Mouse (Mus musculus) hematopoietic stem cell, adult 5-6 weeks (primary cell): ENCODE results near the gene Dnajc6. TPM values are rescaled to one million over a fixed set of nuclear protein-coding genes. Genes with fewer than 3 reads are reported as not detected.

ENCODE experiments used
- ATAC-seq, 2 experiments: fragments of 125-278 bp in 1 of 2; replicated peaks in 1 of 2; 2 replicates each; pipeline ENCODE4 v1.8.0; 2016 to 2017; ENCODE audit warnings: inconsistent platforms in 2 of 2, mild to moderate bottlenecking in 2 of 2, moderate number of reproducible peaks in 2 of 2, low read depth in 1 of 2, moderate TSS enrichment in 1 of 2; ENCODE audit not compliant: low FRiP score in 2 of 2, poor library complexity in 2 of 2, severe bottlenecking in 2 of 2, insufficient read depth in 1 of 2, low TSS enrichment in 1 of 2
- total RNA-seq: library from RNA; stranded (forward); fragments of 172-1452, 232-1000 nt; gene quantifications from 2 replicates; pipeline ENCODE4 v1.2.3, GENCODE M21; 2017

The Dnajc6 gene
- total RNA-seq, 1 experiment from 2014 or later = 42.5 TPM

GRCm38 (mm10) chr4:101647976-101648642 lies 151.7 kb downstream of the Dnajc6 start:
- ATAC-seq = no peak

GRCm38 (mm10) chr4:101648745-101649144 lies 152.3 kb downstream of the Dnajc6 start:
- ATAC-seq = no peak

DNA sequence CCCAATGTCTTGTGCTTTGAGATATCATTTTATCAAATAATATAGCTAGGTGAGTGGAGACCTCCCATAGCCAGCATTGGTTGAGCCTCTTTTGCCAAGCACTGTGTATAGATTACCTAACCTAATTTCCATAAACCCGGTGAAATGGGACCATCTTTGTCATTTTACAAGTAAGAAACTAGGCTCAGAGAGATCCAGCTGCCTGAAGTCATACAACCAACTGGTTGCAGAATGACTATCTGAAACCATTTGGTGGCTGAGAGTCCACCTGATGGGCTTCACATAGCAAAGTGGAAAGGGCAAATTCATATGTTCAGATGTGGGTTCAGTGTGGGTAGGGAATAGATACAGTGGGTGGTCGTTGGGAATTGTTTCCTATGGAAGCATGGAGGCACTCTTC lies 154.5 kb downstream of the Dnajc6 start:
- no peak for ATAC-seq

GRCm38 (mm10) chr4:101654256-101654655 lies 157.8 kb downstream of the Dnajc6 start:
- ATAC-seq = no peak

GRCm38 (mm10) chr4:101654788-101655414 lies 158.5 kb downstream of the Dnajc6 start:
- peak; percentile 43 to 44; a peak in 1 of 4 replicates for ATAC-seq

DNA sequence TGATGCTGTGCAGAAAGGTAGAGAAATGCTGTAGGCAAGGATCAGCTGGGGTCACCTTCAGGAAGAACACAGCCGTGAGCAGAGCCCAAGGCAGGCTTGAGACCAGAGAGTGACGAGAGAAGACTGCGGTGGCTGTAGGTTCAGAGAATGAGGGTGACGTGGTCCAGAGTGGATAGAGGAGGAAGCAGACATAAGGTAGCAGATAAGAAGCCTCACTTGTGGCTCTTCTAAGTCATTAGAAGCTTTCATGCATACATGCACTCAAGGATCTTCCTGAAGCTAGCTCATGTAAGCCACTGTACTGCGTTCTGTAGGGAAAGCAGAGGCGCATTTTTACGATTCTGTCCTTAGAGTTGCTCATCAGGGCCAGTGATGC lies 159.0 kb downstream of the Dnajc6 start:
- no peak; a peak in 1 of 4 replicates for ATAC-seq

DNA sequence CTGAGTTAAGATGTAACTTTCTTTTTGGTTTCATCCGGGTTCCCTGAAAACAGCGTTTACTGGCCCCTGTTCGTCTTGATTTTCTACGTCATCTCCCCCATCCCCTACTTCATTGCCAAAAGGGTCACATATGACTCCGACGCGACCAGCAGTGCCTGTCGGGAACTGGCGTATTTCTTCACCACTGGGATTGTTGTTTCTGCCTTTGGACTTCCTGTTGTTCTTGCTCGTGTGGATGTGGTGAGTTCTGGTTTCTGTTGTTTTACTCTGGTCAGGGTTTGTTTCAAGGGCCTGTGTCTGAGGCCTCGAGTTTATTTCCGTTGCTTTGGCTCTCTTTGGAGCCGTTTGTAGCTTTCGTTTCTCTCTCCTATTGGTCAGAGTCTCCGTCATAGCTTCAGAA lies 159.6 kb downstream of the Dnajc6 start:
- no peak for ATAC-seq

DNA sequence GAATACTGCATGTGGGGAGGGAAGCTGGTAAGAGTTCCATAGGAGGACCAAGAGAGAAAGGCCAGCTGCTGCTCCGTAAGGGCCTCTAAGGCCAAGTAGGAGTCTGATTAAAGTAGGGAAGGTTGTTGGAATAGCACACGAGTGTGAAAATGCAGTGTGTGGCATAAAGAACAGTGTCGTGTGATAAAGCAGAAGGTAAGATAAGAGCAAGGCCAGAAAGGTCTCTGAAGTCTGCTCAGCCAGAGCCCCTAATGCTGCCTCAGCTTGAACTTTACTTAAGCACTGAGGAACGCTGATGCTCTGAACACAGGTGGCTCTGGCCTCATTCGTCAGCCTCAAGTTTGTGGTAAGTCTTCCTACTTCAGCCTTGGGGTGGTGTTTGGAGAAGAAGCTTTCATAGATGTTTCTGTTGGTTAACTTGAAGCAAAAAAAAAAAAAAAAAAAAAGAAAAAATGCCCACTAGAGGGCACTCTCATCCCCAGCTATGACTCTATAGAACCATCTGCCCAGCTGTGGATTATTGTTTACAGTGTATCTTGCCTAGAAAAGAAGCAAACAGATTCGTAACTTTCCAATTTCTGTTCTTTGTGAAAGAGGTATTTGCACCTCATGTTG lies 160.6 kb downstream of the Dnajc6 start:
- ATAC-seq = peak; percentile 29 to 46; a peak in 1 of 4 replicates

- peak in 1 of 2 experiments; percentile 42; a peak in 1 of 4 replicates for ATAC-seq
Measured at GRCm38 (mm10) chr4:101664160-101664750, 167.8 kb downstream of the Dnajc6 start.

- no peak for ATAC-seq
Measured at GRCm38 (mm10) chr4:101664766-101665165, 168.3 kb downstream of the Dnajc6 start.

DNA sequence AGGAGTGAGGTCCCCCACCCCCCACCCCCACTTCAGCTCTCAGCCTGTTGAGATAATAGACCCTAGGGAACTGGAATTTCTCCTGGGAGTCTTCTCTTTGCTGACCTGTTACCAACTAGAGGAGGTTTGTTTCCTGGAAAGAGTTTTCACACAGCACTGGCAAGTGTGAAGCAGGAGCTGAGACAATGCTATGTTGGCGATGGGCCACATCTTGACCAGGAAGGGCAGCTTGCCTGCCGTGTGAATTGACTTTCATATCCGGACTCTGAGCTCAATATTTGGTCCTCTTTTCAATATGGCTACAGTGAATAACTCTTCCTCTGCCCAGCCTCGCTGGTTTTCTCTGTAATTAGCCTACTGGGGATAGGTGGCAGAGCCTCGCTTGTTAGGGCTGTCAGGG lies 172.7 kb downstream of the Dnajc6 start:
- ATAC-seq = no peak

GRCm38 (mm10) chr4:101669811-101670210 lies 173.4 kb downstream of the Dnajc6 start:
- ATAC-seq = no peak

DNA sequence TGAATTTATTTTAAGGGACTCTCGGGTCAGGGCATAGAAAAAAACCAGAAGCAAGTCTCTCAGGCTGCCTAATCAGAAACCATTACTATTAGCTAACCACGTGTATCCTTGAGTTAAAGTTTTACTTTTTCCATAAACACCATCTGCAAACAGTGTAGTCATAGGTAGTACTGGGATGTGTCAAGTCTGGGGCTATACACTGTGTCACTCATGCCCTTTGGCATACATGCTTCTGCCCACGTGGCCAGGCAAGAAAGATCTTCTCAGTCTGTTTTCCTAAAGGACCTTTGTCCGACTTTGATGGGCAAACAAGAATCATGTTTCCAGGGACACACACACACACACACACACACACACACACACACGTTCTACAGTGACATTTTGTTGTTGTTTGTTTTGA lies 178.3 kb downstream of the Dnajc6 start:
- ATAC-seq = no peak

GRCm38 (mm10) chr4:101675726-101676125 lies 179.3 kb downstream of the Dnajc6 start:
- no peak for ATAC-seq

- ATAC-seq = no peak
Measured at GRCm38 (mm10) chr4:101682620-101683019, 186.2 kb downstream of the Dnajc6 start.

DNA sequence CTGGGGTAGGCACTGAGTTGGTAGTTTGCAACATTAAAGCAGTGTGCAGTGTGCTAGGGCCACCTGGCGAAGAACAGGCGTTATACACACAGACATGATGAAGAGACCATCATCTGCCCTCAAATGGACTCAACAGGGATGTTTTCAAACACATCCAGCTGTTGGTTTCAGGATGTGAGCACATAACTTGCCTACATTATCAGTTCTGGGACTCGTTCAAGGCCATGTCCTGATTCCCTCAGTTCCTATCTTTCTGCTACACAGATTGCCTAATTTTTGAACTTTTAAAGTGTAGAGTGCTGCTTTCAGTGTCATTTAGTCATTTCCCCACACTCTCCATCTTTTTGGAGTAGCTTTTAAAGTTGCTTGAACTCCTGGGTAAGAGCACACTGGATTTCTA lies 186.6 kb downstream of the Dnajc6 start:
- ATAC-seq = no peak

GRCm38 (mm10) chr4:101684821-101685220 lies 188.4 kb downstream of the Dnajc6 start:
- no peak for ATAC-seq

- peak; percentile 39 to 94; a peak in 3 of 4 replicates for ATAC-seq
Measured at GRCm38 (mm10) chr4:101686227-101686810, 189.9 kb downstream of the Dnajc6 start.
